Mouse (Mus musculus) embryonic fibroblast, embryonic 13.5 days (primary cell): ENCODE results near the gene Mtcl1. TPM values are rescaled to one million over a fixed set of nuclear protein-coding genes. Genes with fewer than 3 reads are reported as not detected.

Experiments used
- H3K27ac ChIP-seq: 2 replicates; pipeline ENCODE4 v1.5.1; 2012; ENCODE audit warnings: low read length, control low read depth, inconsistent platforms; ENCODE audit not compliant: insufficient read depth
- H3K4me1 ChIP-seq: 2 replicates; pipeline ENCODE4 v1.6.1; 2011; ENCODE audit warnings: low read length; ENCODE audit not compliant: control insufficient read depth, insufficient read depth
- H3K4me3 ChIP-seq: 2 replicates; pipeline ENCODE4 v1.5.1; 2011; ENCODE audit warnings: mild to moderate bottlenecking, control low read depth, low read length; ENCODE audit not compliant: insufficient read depth
- CTCF ChIP-seq: IDR thresholded peaks from 2 replicates; pipeline ENCODE4 v1.5.1; 2011; ENCODE audit warnings: mild to moderate bottlenecking, control low read depth, low read length, moderate library complexity, borderline replicate concordance; ENCODE audit not compliant: insufficient read depth
- POLR2A ChIP-seq: IDR thresholded peaks from 2 replicates; pipeline ENCODE4 v1.6.1; 2011; ENCODE audit warnings: low read depth, mild to moderate bottlenecking, control low read depth, low read length, moderate library complexity
- polyA plus RNA-seq: library from polyadenylated mRNA; stranded (reverse); fragments of >200 nt; gene quantifications from 2 replicates; pipeline ENCODE4 v1.2.4, GENCODE M21; 2011; ENCODE audit warnings: low read depth; ENCODE audit not compliant: missing spikeins, insufficient read length

The Mtcl1 gene
- polyA plus RNA-seq, 1 experiment, result 5.2 TPM

DNA sequence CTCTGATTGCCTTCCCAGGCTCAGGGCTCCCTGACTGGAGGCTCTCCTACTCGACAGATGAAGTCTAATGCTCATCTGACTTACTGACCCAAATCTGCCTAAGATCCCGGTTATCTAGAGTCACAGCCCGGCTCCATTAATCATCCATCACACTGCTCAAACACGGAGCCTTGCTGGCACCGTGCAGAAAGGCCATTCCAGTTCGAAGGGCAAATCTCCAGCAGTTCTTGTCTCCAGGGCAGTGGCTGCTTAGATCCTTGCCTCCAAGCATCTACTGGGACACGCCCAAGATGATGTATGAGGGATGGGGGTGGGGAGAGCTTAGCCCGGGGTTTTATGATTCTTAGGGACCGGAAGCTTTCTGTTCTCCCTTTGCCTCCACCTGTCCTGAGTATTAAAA lies 55.0 kb downstream of the Mtcl1 start:
- TF ChIP-seq POLR2A (no peak), CTCF (no peak)
- no peak overlapping the region for H3K4me3 ChIP-seq
- peaks cover 3% of the 10 kb centered on the region; the same call in 1 of the 2 replicates for H3K4me1 ChIP-seq
- H3K27ac ChIP-seq, result no peak overlapping the region

DNA sequence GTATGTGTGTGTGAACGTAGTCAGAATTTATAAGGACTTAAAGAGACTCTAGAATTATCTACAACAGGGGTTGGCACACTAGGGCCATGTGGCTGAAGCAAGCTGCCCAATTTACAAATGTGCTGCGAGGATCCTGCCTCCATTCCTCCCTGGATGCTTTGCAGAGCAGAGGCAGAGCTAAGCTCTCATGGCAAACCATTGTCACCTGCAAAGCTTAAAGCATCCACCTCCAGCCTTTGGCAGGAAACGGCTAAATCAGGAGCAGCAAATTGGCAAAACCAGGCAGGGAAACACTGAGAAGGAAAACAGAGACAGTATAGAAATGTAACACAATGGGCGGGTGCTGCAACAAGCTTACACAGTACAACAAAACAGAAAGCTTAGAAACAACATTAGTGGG lies 61.2 kb downstream of the Mtcl1 start:
- Histone ChIP-seq H3K4me3 (no peak overlapping the region), H3K27ac (no peak overlapping the region), H3K4me1 (peaks cover 3% of the 10 kb centered on the region; the same call in 1 of the 2 replicates)
- no peak for TF ChIP-seq CTCF
- TF ChIP-seq POLR2A, result no peak

DNA sequence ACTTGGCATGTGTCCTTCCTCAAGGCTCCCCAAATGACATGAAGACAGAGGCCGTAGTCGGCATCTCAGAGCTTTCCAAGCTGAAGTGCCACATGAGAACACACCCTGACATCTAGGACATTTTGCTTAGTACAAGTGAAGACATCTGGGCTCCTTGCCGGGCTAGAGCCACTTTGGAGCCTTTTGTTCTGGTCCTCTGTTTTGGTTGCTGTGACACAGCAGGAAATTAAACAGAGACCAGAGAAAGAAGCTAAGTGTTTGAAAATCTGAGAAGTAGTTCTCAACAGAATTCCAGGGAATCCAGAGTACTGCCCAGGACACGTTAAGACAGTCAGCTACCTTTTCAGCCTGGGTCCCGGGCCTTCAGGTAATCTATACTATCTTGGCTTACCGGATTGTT lies 68.2 kb downstream of the Mtcl1 start:
- TF ChIP-seq POLR2A (no peak), CTCF (no peak)
- Histone ChIP-seq H3K4me3 (no peak overlapping the region), H3K4me1 (no peaks in the 10 kb centered on the region), H3K27ac (no peak overlapping the region)

DNA sequence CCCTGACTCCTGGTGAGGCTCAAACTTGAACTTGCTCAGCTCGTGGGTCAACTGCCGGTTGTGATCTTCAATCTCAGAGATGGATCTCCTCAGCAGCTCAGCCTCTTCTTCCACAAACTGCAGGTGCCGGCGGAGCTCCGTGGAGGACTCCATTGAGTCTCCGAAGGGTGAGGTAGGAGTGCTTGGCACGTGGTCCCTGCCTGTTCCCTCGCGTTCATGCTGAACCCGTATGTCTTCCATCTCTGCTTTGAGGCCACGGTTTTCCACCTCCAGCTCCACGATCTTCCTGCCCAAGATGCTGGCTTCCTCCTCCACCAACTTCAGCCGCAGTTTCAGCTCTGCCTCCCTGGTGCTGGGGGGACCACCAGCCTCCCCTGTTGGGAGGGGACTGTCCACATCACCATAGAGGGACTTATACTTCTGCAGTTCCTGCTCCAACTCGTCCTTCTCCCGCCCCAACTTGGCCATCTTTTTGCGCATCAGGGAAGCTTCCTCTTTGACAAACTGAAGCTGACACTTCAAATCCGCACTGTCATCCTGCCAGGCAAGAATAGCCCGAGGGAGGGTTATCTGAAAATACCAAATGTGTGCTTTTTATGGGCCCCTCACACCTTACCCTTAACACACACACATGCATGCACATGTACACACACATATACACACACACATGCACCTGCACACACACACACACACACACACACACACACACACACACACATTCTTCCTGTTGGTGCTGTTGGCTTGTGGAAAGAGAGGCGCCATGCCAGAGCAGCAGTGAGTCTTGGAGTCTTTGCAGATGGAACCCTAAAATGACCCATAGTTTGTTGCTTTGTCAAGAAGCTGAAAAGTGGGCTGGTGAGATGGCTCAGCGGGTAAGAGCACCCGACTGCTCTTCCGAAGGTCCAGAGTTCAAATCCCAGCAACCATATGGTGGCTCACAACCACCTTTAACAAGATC lies 69.4 kb downstream of the Mtcl1 start:
- no peak overlapping the region for H3K4me3 ChIP-seq
- H3K27ac ChIP-seq, result no peak overlapping the region
- TF ChIP-seq CTCF, result no peak
- TF ChIP-seq POLR2A, result no peak
- H3K4me1 ChIP-seq, result 0 out of 2 replicates have a peak, but pooled peaks cover under 1% of the 10 kb centered on the region

DNA sequence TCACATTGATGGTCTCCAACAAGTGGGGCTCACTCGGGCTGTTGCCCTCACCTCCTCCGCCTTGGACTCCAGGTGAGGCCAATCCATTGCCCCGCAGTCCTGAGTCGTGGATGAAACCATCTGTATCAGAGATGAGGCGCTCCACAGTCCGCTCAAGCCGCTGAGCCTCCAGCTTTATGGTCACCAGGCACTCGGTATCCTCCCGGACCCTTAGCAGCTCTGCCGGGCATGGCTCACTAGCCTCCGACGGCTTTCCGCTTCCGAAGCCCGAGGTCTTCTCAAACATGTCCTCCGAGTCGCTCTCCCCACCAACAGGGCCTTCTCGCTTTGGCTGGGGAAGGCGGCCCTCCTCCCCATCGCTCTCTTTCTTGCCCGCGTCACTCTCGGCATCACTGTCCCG lies 70.2 kb downstream of the Mtcl1 start:
- Histone ChIP-seq H3K27ac (no peak overlapping the region), H3K4me3 (no peak overlapping the region), H3K4me1 (0 out of 2 replicates have a peak, but pooled peaks cover 4% of the 10 kb centered on the region)
- TF ChIP-seq CTCF, result no peak
- TF ChIP-seq POLR2A, result no peak

DNA sequence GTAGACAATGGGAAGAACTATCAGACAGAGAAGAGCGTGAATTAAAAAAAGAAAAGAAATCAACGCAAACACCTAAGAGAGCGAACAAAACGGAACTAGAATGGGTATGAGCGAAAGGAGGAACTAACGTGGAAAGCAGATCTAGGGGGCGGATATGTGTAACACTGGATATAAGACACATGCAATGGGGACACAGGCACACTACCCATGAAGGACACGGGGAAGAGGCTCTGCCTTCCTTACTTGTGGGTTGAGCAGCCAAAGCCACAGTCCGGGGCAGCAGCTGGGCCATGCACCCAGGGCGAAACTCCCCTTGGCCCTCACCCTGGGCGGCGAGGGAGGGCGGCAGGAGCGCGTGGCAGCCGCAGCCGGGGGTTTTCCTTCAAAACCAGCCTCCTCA lies 71.4 kb downstream of the Mtcl1 start:
- TF ChIP-seq POLR2A, result no peak
- TF ChIP-seq CTCF, result no peak
- H3K4me1 ChIP-seq, result 0 out of 2 replicates have a peak, but pooled peaks cover 4% of the 10 kb centered on the region
- no peak overlapping the region for H3K27ac ChIP-seq
- no peak overlapping the region for H3K4me3 ChIP-seq

DNA sequence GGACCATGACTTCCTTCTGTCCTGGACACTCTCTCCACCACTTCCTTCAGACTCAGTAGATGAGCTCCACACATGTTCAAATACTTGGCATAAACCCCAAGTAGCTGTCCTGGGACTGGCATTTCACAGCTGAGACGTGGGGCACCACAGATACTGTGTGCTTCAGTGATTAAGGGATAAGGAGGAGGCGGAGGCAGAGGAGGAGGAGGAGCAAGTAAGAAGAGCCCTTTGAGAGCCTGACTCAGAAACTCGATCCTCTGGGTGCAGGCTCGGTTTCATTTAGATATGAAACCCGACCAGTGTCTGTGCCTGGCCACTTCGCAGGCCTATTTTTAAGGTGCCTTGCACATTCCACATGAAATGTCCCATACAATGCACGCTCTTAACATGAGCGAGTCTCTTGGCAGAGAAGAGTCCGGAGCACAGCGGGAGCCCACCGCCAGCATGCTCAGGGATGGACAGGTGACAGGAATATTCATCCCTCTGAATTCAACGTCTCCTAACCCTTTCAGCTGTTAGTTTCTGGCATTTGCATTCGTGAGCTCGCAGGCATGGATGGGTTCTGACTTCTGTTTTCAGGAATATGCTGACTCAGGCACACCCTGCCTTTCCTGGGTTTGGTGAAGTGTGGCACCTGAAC lies 74.8 kb downstream of the Mtcl1 start:
- H3K27ac ChIP-seq, result no peak overlapping the region
- TF ChIP-seq POLR2A (no peak), CTCF (no peak)

DNA sequence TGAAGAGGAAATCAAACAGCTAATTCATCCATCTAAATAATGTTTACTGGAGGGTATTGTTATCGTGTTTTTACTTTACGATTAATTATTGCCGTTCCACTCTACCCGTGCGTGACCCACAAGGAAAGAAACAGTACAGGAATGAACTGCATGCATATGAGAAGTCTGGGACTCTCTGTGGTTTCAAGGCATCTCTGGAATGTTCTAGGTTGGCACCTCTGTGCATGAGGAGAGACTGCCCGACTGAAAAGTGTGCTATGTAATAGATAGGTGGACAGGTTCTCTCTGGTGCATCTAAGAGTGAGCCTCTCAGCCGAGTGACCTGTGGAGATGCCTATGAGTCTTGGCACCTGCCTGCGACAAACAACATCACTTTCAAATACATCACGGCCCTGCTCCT lies 78.7 kb downstream of the Mtcl1 start:
- no peak overlapping the region for H3K4me3 ChIP-seq
- H3K27ac ChIP-seq, result no peak overlapping the region
- 0 out of 2 replicates have a peak, but pooled peaks cover 6% of the 10 kb centered on the region for H3K4me1 ChIP-seq
- TF ChIP-seq POLR2A, result no peak
- TF ChIP-seq CTCF, result no peak

More for the DNA sequence above, 74.8 kb downstream of the Mtcl1 start:
- no peak overlapping the region for H3K4me3 ChIP-seq
- 0 out of 2 replicates have a peak, but pooled peaks cover 4% of the 10 kb centered on the region for H3K4me1 ChIP-seq

DNA sequence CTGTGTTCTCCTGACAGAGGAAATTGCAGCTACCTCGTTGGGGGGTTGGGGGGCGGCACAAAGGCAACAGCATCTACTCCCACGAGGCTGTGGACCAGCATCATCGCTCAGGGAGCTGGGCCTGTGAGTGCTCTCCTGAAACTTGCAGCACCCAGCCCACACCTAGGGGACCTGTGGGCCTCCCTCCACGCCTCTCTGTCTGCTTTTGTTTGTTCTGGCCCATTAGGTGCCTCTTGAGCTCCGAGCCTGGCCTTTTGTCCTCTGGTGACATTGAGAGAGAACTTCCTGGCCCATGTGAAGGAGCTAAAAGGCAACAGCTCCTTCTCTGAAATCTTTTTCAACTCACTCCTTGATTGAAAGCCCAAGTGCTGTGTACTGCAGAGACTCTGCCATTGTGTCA lies 79.8 kb downstream of the Mtcl1 start:
- Histone ChIP-seq H3K4me3 (no peak overlapping the region), H3K4me1 (peaks cover 6% of the 10 kb centered on the region; the same call in 1 of the 2 replicates), H3K27ac (no peak overlapping the region)
- TF ChIP-seq POLR2A (no peak), CTCF (no peak)

DNA sequence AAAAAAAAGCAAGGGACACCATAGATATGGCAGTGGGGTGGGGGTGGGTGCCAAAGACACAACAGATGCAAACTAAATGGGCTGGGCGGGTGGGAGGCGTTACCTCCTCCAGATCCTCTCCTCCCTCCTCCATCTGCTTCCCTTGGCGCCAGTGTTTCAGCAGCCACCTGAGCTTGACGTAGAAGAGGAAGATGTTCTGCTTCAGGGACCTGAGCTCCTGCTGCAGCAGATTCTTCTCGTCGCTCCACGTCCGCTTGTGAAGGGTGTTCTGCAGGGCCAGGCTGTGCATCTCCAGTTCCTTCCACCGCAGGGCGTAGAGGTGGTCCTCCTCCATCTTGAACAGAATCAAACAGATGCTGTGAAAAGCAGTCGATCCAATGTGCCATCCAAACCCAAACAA lies 81.4 kb downstream of the Mtcl1 start:
- Histone ChIP-seq H3K4me1 (peaks cover 6% of the 10 kb centered on the region; the same call in 1 of the 2 replicates), H3K4me3 (no peak overlapping the region), H3K27ac (no peak overlapping the region)
- TF ChIP-seq POLR2A, result no peak
- no peak for TF ChIP-seq CTCF
